Mouse (Mus musculus): ENCODE measurements around the gene Gm15056. TPM values are rescaled to one million over a fixed set of nuclear protein-coding genes. Genes with fewer than 3 reads are reported as not detected.

The Gm15056 gene
- polyA plus RNA-seq (2014; fragmentation: Nextera tagmentation; extraction: Ambion mirVana), result not detected in 2 replicates

DNA sequence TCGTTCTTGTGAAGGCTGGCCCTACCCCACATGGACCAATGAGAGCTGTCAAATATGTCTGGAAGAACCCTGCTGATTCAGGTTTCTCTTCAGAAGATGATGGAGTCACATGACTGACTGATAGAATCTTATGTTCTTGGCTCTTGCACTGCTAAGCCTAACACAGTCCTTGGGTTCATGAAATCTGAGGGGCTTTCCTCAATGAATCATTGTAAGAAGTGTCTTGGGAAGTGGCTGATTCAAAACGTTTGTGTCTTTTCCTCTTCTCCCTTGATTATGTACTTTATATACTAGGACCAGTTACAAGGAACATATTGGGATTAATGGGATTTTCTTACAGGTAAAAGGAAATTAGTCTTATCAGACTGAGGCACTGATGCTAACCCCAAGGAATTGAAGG lies at the start of gene Gm15056:
Gm15056 (minus strand) TSS at position 101 of the 400 bp plus-strand sequence.
- Histone ChIP-seq H3K27me3 (ENCODE audit: insufficient read depth, low read length) (no peaks in the 10 kb centered on the region), H3K36me3 (ENCODE audit: insufficient read depth) (no peaks in the 10 kb centered on the region), H3K4me3 (ENCODE audit: low read depth, low read length) (no peak within 1 kb of the TSS), H3K27ac (ENCODE audit: low read depth) (no peak within 1 kb of the TSS), H3K4me1 (ENCODE audit: insufficient read depth) (no peaks in the 10 kb centered on the region), H3K9ac (no peak within 1 kb of the TSS), H3K4me2 (no peak within 1 kb of the TSS), H3K9me3 (ENCODE audit: low read depth, low read length) (no peaks in the 10 kb centered on the region; the same call in 1 of the 2 replicates)
- WGBS, result 49% methylated on average over 2 of the region's 2 CpGs
- no peak for TF ChIP-seq CTCF (IDR thresholded peaks at IDR 0.05; ENCODE audit: low read depth)
- ATAC-seq (ENCODE audit: insufficient read depth) (no peak), DNase-seq (no peak)

DNA sequence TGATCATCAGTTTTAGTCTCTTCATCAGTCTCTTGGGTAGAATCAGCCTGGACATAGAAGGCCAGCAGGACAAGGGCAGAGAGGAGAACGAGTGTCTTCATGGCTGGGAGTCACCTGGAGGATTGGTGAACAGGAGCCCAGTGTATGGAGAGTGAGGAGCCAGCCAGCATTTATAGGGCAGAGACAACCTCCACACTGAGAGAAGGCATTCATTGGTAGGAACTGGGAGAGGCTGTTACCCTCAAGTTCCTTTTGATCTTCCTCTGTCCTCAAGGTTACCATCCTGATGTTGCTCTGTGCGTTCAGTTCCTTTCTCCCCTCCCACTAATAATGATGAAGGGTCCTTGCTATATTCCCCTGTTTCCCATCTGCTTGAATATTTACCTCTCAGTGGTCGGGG lies 42.2 kb upstream of the Gm15056 start, which contains the start of gene AY761185:
AY761185 (minus strand) TSS at position 101 of the 400 bp plus-strand sequence.
- no peak for TF ChIP-seq CTCF (IDR thresholded peaks at IDR 0.05; ENCODE audit: low read depth)
- H3K4me1 ChIP-seq (ENCODE audit: insufficient read depth), result no peaks in the 10 kb centered on the region
- no peak for DNase-seq
- no peaks in the 10 kb centered on the region for H3K36me3 ChIP-seq (ENCODE audit: insufficient read depth)
- no peaks in the 10 kb centered on the region; the same call in 1 of the 2 replicates for H3K9me3 ChIP-seq (ENCODE audit: low read depth, low read length)
- no peak within 1 kb of the TSS for H3K9ac ChIP-seq
- no peaks in the 10 kb centered on the region for H3K27me3 ChIP-seq (ENCODE audit: insufficient read depth, low read length)
- WGBS, result 70% methylated on average over 3 of the region's 3 CpGs
- ATAC-seq (ENCODE audit: insufficient read depth), result no peak
- no peak within 1 kb of the TSS for H3K4me3 ChIP-seq (ENCODE audit: low read depth, low read length)
- no peak within 1 kb of the TSS for H3K27ac ChIP-seq (ENCODE audit: low read depth)
- no peak within 1 kb of the TSS for H3K4me2 ChIP-seq

DNA sequence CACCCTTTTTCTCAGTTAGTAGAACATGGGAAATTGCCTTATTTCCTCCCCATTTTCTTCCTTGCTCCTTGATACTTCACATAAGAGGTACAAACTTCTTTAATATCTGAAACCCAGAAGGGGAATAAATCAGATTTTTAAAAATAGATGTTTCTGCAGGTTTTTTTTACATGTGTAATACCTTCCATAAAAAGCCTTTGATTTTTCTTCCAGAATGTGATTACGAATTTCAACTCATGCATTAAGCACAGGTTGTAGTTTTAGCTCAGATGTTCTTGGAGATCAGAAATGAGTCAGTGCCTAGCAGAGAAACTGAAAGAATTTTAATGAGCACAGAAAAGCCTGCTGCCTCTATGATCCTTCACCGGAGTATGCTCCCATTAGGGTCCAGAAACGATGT lies 19.5 kb upstream of the Gm15056 start, which contains the start of gene Gm6040:
Gm6040 (minus strand) TSS at position 101 of the 400 bp plus-strand sequence.
- DNase-seq (no peak), ATAC-seq (ENCODE audit: insufficient read depth) (no peak)
- Histone ChIP-seq H3K9ac (no peak within 1 kb of the TSS), H3K36me3 (ENCODE audit: insufficient read depth) (no peaks in the 10 kb centered on the region), H3K4me2 (no peak within 1 kb of the TSS), H3K4me1 (ENCODE audit: insufficient read depth) (no peaks in the 10 kb centered on the region), H3K27me3 (ENCODE audit: insufficient read depth, low read length) (no peaks in the 10 kb centered on the region), H3K4me3 (ENCODE audit: low read depth, low read length) (no peak within 1 kb of the TSS), H3K27ac (ENCODE audit: low read depth) (no peak within 1 kb of the TSS), H3K9me3 (ENCODE audit: low read depth, low read length) (no peaks in the 10 kb centered on the region)
- TF ChIP-seq CTCF (IDR thresholded peaks at IDR 0.05; ENCODE audit: low read depth), result no peak
- WGBS, result 72% methylated on average over 3 of the region's 3 CpGs

GRCm38 (mm10) chr8:20912288-20912687 lies 9.9 kb upstream of the Gm15056 start:
- H3K4me3 ChIP-seq (ENCODE audit: low read depth, low read length), result no peak overlapping the region
- H3K9me3 ChIP-seq (ENCODE audit: low read depth, low read length), result no peaks in the 10 kb centered on the region
- no peak overlapping the region for H3K4me2 ChIP-seq
- TF ChIP-seq CTCF (IDR thresholded peaks at IDR 0.05; ENCODE audit: low read depth), result no peak
- ATAC-seq (ENCODE audit: insufficient read depth) (no peak), DNase-seq (no peak)
- WGBS, result 59% methylated on average over 1 of the region's 1 CpGs
- H3K27me3 ChIP-seq (ENCODE audit: insufficient read depth, low read length), result no peaks in the 10 kb centered on the region
- H3K9ac ChIP-seq, result no peak overlapping the region
- no peaks in the 10 kb centered on the region for H3K4me1 ChIP-seq (ENCODE audit: insufficient read depth)
- no peaks in the 10 kb centered on the region for H3K36me3 ChIP-seq (ENCODE audit: insufficient read depth)
- H3K27ac ChIP-seq (ENCODE audit: low read depth), result no peak overlapping the region

DNA sequence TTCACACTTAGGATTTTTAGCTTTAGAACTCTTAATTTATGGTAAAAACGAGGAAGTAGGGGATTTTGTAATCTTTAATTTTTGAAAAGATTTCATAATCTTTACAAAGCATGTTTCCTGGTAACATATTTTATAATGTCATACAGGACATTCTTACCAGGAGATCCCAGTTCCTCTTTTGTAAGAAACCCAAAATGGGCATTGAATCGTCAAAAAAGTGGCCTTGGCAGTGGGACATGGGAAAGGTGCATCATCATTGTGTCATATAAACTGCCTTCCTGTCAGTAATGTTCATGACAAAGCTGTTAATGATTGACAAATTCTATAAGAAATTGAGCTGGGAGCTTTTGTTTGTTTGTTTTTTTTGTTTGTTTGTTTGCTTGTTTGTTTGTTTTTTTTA lies 5.8 kb upstream of the Gm15056 start:
- Histone ChIP-seq H3K4me3 (ENCODE audit: low read depth, low read length) (no peak overlapping the region), H3K4me2 (no peak overlapping the region), H3K27me3 (ENCODE audit: insufficient read depth, low read length) (no peaks in the 10 kb centered on the region), H3K9me3 (ENCODE audit: low read depth, low read length) (no peaks in the 10 kb centered on the region), H3K4me1 (ENCODE audit: insufficient read depth) (no peaks in the 10 kb centered on the region), H3K36me3 (ENCODE audit: insufficient read depth) (no peaks in the 10 kb centered on the region), H3K27ac (ENCODE audit: low read depth) (no peak overlapping the region), H3K9ac (no peak overlapping the region)
- TF ChIP-seq CTCF (IDR thresholded peaks at IDR 0.05; ENCODE audit: low read depth), result no peak
- 51% methylated on average over 2 of the region's 2 CpGs for WGBS
- ATAC-seq (ENCODE audit: insufficient read depth), result no peak
- no peak for DNase-seq

DNA sequence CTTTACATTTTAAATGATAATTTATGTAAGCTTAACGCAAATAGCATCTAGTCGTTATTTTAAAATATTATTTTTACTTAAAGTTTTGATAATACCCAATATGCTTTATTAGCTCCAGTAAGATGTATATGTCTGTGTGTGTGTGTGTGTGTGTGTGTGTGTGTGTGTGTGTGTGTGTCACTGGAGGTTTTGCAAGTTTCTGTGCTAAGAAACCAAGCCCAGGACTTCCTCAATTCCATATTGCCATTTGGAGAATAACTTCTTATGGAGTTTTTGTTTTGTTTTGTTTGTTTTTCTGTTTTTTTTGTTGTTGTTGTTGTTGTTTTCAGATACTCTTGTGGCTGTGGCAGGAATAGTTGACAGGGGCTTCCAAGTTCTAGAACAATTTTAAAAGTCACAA lies 4.7 kb upstream of the Gm15056 start:
- H3K27me3 ChIP-seq (ENCODE audit: insufficient read depth, low read length), result no peaks in the 10 kb centered on the region
- ATAC-seq (ENCODE audit: insufficient read depth) (no peak), DNase-seq (no peak)
- H3K27ac ChIP-seq (ENCODE audit: low read depth), result no peak overlapping the region
- no peak overlapping the region for H3K9ac ChIP-seq
- no peaks in the 10 kb centered on the region for H3K36me3 ChIP-seq (ENCODE audit: insufficient read depth)
- no peak overlapping the region for H3K4me3 ChIP-seq (ENCODE audit: low read depth, low read length)
- H3K9me3 ChIP-seq (ENCODE audit: low read depth, low read length), result no peaks in the 10 kb centered on the region
- H3K4me1 ChIP-seq (ENCODE audit: insufficient read depth), result no peaks in the 10 kb centered on the region
- TF ChIP-seq CTCF (IDR thresholded peaks at IDR 0.05; ENCODE audit: low read depth), result no peak
- H3K4me2 ChIP-seq, result no peak overlapping the region
- WGBS, result 81% methylated on average over 2 of the region's 2 CpGs

DNA sequence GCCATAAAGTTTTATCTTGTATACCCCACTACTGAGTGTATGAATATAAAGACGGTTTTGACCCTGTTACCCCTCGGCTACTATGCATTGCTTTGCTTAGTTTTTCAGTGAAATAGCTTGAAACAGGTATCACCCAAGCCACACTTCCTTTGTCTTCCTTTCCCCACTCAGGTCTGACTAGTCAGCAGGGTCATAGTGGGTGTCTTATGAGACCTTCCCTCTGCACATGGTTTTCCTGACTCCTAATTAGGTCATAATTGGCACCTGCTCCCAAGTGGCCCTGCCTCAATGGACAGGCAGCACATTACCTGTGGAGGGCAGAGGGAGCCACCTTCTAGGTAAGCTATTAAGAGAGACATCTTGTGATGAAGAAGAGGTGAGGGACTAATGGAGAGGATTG lies 10.1 kb downstream of the Gm15056 start, which contains the start of gene Defb33:
Defb33 (plus strand) TSS at position 301 of the 400 bp plus-strand sequence.
- Histone ChIP-seq H3K9me3 (ENCODE audit: low read depth, low read length) (no peaks in the 10 kb centered on the region; the same call in 1 of the 2 replicates), H3K4me2 (no peak within 1 kb of the TSS), H3K4me3 (ENCODE audit: low read depth, low read length) (no peak within 1 kb of the TSS), H3K4me1 (ENCODE audit: insufficient read depth) (no peaks in the 10 kb centered on the region), H3K27ac (ENCODE audit: low read depth) (no peak within 1 kb of the TSS), H3K36me3 (ENCODE audit: insufficient read depth) (no peaks in the 10 kb centered on the region), H3K27me3 (ENCODE audit: insufficient read depth, low read length) (no peaks in the 10 kb centered on the region), H3K9ac (no peak within 1 kb of the TSS)
- no peak for TF ChIP-seq CTCF (IDR thresholded peaks at IDR 0.05; ENCODE audit: low read depth)
- DNase-seq (no peak), ATAC-seq (ENCODE audit: insufficient read depth) (no peak)
- WGBS, result 82% methylated on average over 2 of the region's 2 CpGs

All from lung, embryonic 14.5 days (tissue).